Mouse (Mus musculus): ENCODE data around the gene Olfr1442. TPM values are rescaled to one million over a fixed set of nuclear protein-coding genes. Genes with fewer than 3 reads are reported as not detected.
"Not testable (repeated sequence)": the region's sequence is repeated elsewhere in the genome, so short reads cannot be mapped to it uniquely, and the experiment has no call there.

The Olfr1442 gene
- polyA plus RNA-seq, 1 experiment from 2014 or later = not detected

DNA sequence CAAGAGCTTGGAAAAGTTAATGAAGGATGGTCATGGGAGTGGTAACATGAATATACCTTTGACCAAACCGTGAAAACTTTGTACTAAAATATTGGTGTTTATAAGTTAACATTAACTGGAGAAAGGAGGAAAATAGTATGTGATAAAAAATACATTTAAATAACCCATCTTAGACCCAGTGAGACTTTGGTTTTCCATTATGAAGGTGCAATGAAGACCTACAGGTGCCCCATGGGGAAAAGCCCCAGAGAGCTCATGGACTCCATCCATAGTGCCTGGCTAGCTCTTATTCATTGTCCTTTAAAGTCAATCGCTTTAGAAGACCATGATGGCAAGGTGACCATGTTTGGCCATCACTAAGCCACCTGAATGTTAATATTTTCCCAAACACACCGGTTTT is 7.6 kb downstream of the Olfr1442 start, which contains the start of gene Olfr1443:
Gene Olfr1443, plus strand, starts transcription at position 301 of the 400 bp plus-strand sequence.
- Histone ChIP-seq H3K4me1 (ENCODE audit: control insufficient read depth, insufficient read depth, low read length) (no peaks in the 10 kb centered on the region), H3K4me2 (replicated peaks; ENCODE audit: low read depth, low read length) (no peak within 1 kb of the TSS), H3K36me3 (ENCODE audit: control insufficient read depth, insufficient read depth, low read length) (no peaks in the 10 kb centered on the region), H3K27ac (ENCODE audit: low read depth, low read length) (no peak within 1 kb of the TSS), H3K27me3 (ENCODE audit: control insufficient read depth, insufficient read depth, low read length) (no peaks in the 10 kb centered on the region), H3K9ac (ENCODE audit: low read depth, low read length) (no peak within 1 kb of the TSS), H3K4me3 (ENCODE audit: low read length) (no peak within 1 kb of the TSS), H3K9me3 (ENCODE audit: control insufficient read depth, low read length) (no peaks in the 10 kb centered on the region)
- ATAC-seq (ENCODE audit: low FRiP score, low TSS enrichment) = no peak
- WGBS = 76% methylated on average over 3 of the region's 3 CpGs

- H3K27me3 ChIP-seq (ENCODE audit: control insufficient read depth, insufficient read depth, low read length) = no peaks in the 10 kb centered on the region
- H3K27ac ChIP-seq (ENCODE audit: low read depth, low read length) = no peak overlapping the region
- H3K4me2 ChIP-seq (replicated peaks; ENCODE audit: low read depth, low read length) = no peak overlapping the region
- no peak for ATAC-seq (ENCODE audit: low FRiP score, low TSS enrichment)
- H3K4me1 ChIP-seq (ENCODE audit: control insufficient read depth, insufficient read depth, low read length) = no peaks in the 10 kb centered on the region
- H3K9ac ChIP-seq (ENCODE audit: low read depth, low read length) = no peak overlapping the region
- no peaks in the 10 kb centered on the region for H3K36me3 ChIP-seq (ENCODE audit: control insufficient read depth, insufficient read depth, low read length)
- H3K9me3 ChIP-seq (ENCODE audit: control insufficient read depth, low read length) = no peaks in the 10 kb centered on the region
- H3K4me3 ChIP-seq (ENCODE audit: low read length) = no peak overlapping the region
These were observed 14.4 kb downstream of the Olfr1442 start for GRCm38 (mm10) chr19:12684638-12685037.

- H3K27ac ChIP-seq (ENCODE audit: low read depth, low read length) = no peak overlapping the region
- no peaks in the 10 kb centered on the region for H3K27me3 ChIP-seq (ENCODE audit: control insufficient read depth, insufficient read depth, low read length)
- H3K4me1 ChIP-seq (ENCODE audit: control insufficient read depth, insufficient read depth, low read length) = no peaks in the 10 kb centered on the region
- H3K9ac ChIP-seq (ENCODE audit: low read depth, low read length) = no peak overlapping the region
- H3K36me3 ChIP-seq (ENCODE audit: control insufficient read depth, insufficient read depth, low read length) = no peaks in the 10 kb centered on the region
- H3K4me2 ChIP-seq (replicated peaks; ENCODE audit: low read depth, low read length) = no peak overlapping the region
- H3K9me3 ChIP-seq (ENCODE audit: control insufficient read depth, low read length) = no peaks in the 10 kb centered on the region
- no peak overlapping the region for H3K4me3 ChIP-seq (ENCODE audit: low read length)
- no peak for ATAC-seq (ENCODE audit: low FRiP score, low TSS enrichment)
These were observed 15.0 kb downstream of the Olfr1442 start for GRCm38 (mm10) chr19:12685231-12685630.

GRCm38 (mm10) chr19:12695590-12695989 is 25.4 kb downstream of the Olfr1442 start, which contains the start of gene Keg1:
Gene Keg1, plus strand, starts transcription at chr19:12695786.
- H3K9ac ChIP-seq (ENCODE audit: low read depth, low read length) = no peak within 1 kb of the TSS
- H3K36me3 ChIP-seq (ENCODE audit: control insufficient read depth, insufficient read depth, low read length) = no peaks in the 10 kb centered on the region
- H3K4me3 ChIP-seq (ENCODE audit: low read length) = no peak within 1 kb of the TSS
- no peaks in the 10 kb centered on the region for H3K4me1 ChIP-seq (ENCODE audit: control insufficient read depth, insufficient read depth, low read length)
- H3K27me3 ChIP-seq (ENCODE audit: control insufficient read depth, insufficient read depth, low read length) = no peaks in the 10 kb centered on the region
- H3K27ac ChIP-seq (ENCODE audit: low read depth, low read length) = no peak within 1 kb of the TSS
- no peak for ATAC-seq (ENCODE audit: low FRiP score, low TSS enrichment)
- H3K9me3 ChIP-seq (ENCODE audit: control insufficient read depth, low read length) = no peaks in the 10 kb centered on the region
- WGBS = 75% methylated on average over 3 of the region's 3 CpGs
- no peak within 1 kb of the TSS for H3K4me2 ChIP-seq (replicated peaks; ENCODE audit: low read depth, low read length)

- Histone ChIP-seq H3K4me1 (ENCODE audit: control insufficient read depth, insufficient read depth, low read length) (no peaks in the 10 kb centered on the region), H3K9me3 (ENCODE audit: control insufficient read depth, low read length) (no peaks in the 10 kb centered on the region), H3K9ac (ENCODE audit: low read depth, low read length) (no peak overlapping the region), H3K4me3 (ENCODE audit: low read length) (no peak overlapping the region), H3K27me3 (ENCODE audit: control insufficient read depth, insufficient read depth, low read length) (no peaks in the 10 kb centered on the region), H3K27ac (ENCODE audit: low read depth, low read length) (no peak overlapping the region), H3K4me2 (replicated peaks; ENCODE audit: low read depth, low read length) (no peak overlapping the region), H3K36me3 (ENCODE audit: control insufficient read depth, insufficient read depth, low read length) (no peaks in the 10 kb centered on the region)
- ATAC-seq (ENCODE audit: low FRiP score, low TSS enrichment) = no peak
These were observed 26.0 kb downstream of the Olfr1442 start for GRCm38 (mm10) chr19:12696221-12696620.

DNA sequence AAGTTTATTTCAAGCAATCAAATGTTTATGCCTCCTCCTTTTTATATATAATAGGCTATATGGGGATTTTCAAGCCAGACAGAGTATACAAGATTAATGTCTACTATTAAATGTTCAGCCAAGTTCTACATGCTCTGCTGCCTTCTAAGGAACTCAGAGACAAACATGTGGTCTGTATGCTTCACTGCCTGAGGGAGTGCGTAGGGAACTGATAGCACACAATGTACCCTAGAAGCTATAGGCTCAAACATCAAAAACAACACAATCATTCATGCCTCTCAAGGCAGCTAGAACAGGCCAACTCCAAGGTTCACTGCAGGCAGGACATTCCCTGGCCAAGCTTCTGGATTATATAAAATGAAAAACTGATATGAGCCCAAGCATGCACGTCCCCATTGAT is 38.2 kb downstream of the Olfr1442 start:
- no peaks in the 10 kb centered on the region for H3K9me3 ChIP-seq (ENCODE audit: control insufficient read depth, low read length)
- ATAC-seq (ENCODE audit: low FRiP score, low TSS enrichment) = peak; percentile 77; the same call in 1 of the 2 replicates
- WGBS = 42% methylated on average over 2 of the region's 2 CpGs

GRCm38 (mm10) chr19:12708986-12709385 is 38.7 kb downstream of the Olfr1442 start:
- Histone ChIP-seq H3K4me2 (replicated peaks; ENCODE audit: low read depth, low read length) (no peak overlapping the region), H3K9me3 (ENCODE audit: control insufficient read depth, low read length) (no peaks in the 10 kb centered on the region), H3K4me1 (ENCODE audit: control insufficient read depth, insufficient read depth, low read length) (no peaks in the 10 kb centered on the region), H3K27ac (ENCODE audit: low read depth, low read length) (no peak overlapping the region), H3K4me3 (ENCODE audit: low read length) (no peak overlapping the region), H3K9ac (ENCODE audit: low read depth, low read length) (no peak overlapping the region), H3K27me3 (ENCODE audit: control insufficient read depth, insufficient read depth, low read length) (no peaks in the 10 kb centered on the region), H3K36me3 (ENCODE audit: control insufficient read depth, insufficient read depth, low read length) (no peaks in the 10 kb centered on the region)
- no peak for ATAC-seq (ENCODE audit: low FRiP score, low TSS enrichment)

More for the DNA sequence above, 38.2 kb downstream of the Olfr1442 start:
- Histone ChIP-seq H3K27me3 (ENCODE audit: control insufficient read depth, insufficient read depth, low read length) (no peaks in the 10 kb centered on the region), H3K9ac (ENCODE audit: low read depth, low read length) (no peak overlapping the region), H3K4me1 (ENCODE audit: control insufficient read depth, insufficient read depth, low read length) (no peaks in the 10 kb centered on the region), H3K4me2 (replicated peaks; ENCODE audit: low read depth, low read length) (no peak overlapping the region), H3K36me3 (ENCODE audit: control insufficient read depth, insufficient read depth, low read length) (no peaks in the 10 kb centered on the region), H3K27ac (ENCODE audit: low read depth, low read length) (no peak overlapping the region), H3K4me3 (ENCODE audit: low read length) (no peak overlapping the region)

DNA sequence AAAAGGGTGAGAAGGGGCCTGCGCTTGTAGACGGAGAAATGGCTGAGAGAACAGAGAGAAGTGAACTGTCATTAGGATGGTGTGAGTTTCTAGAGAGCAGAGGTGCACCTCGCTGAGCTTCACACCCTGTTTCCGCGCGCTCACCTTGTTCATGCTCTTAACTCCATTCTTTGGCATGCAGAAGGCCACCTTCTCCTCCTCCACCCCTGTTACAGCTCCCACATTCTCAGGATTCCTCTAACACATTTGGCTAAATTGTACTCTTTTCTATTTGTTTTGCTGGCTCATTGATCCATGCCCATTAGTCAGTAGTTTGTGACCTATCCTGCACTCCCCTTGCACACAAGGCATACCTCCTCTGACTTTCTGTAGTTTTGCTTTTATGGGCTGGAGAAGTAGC is 49.0 kb downstream of the Olfr1442 start:
- WGBS = 59% methylated on average over 6 of the region's 6 CpGs
- Histone ChIP-seq H3K27ac (ENCODE audit: low read depth, low read length) (no peak overlapping the region), H3K9ac (ENCODE audit: low read depth, low read length) (no peak overlapping the region), H3K9me3 (ENCODE audit: control insufficient read depth, low read length) (no peaks in the 10 kb centered on the region), H3K4me1 (ENCODE audit: control insufficient read depth, insufficient read depth, low read length) (no peaks in the 10 kb centered on the region), H3K36me3 (ENCODE audit: control insufficient read depth, insufficient read depth, low read length) (no peaks in the 10 kb centered on the region), H3K4me2 (replicated peaks; ENCODE audit: low read depth, low read length) (no peak overlapping the region), H3K4me3 (ENCODE audit: low read length) (no peak overlapping the region), H3K27me3 (ENCODE audit: control insufficient read depth, insufficient read depth, low read length) (no peaks in the 10 kb centered on the region)
- ATAC-seq (ENCODE audit: low FRiP score, low TSS enrichment) = no peak

DNA sequence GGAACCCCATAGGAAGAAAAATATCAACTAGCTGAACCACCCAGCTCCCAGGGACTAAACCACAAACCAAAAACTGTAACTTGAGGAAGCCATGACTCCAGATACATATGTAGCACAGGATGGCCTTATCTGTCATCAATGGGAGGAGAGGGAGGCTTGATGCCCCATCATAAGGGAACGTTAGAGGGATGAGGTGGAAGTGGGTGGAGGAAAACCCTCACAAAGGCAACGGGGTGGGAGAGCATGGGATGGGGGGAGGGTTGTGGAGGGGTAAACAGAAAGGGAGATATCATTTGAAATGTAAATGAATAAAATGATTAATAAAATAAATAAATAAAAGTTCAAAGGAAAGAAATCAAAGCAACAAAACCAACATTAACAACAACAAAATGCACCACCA is 50.2 kb downstream of the Olfr1442 start:
- H3K9ac ChIP-seq (ENCODE audit: low read depth, low read length) = no peak overlapping the region
- no peaks in the 10 kb centered on the region for H3K36me3 ChIP-seq (ENCODE audit: control insufficient read depth, insufficient read depth, low read length)
- 69% methylated on average over 2 of the region's 2 CpGs for WGBS
- no peak overlapping the region for H3K4me3 ChIP-seq (ENCODE audit: low read length)
- no peaks in the 10 kb centered on the region for H3K9me3 ChIP-seq (ENCODE audit: control insufficient read depth, low read length)
- no peak overlapping the region for H3K4me2 ChIP-seq (replicated peaks; ENCODE audit: low read depth, low read length)
- no peak overlapping the region for H3K27ac ChIP-seq (ENCODE audit: low read depth, low read length)
- ATAC-seq (ENCODE audit: low FRiP score, low TSS enrichment) = no peak
- H3K4me1 ChIP-seq (ENCODE audit: control insufficient read depth, insufficient read depth, low read length) = no peaks in the 10 kb centered on the region
- no peaks in the 10 kb centered on the region for H3K27me3 ChIP-seq (ENCODE audit: control insufficient read depth, insufficient read depth, low read length)

GRCm38 (mm10) chr19:12720919-12721318 is 50.7 kb downstream of the Olfr1442 start:
- not testable (repeated sequence) for H3K9me3 ChIP-seq (ENCODE audit: control insufficient read depth, low read length); H3K27ac ChIP-seq (ENCODE audit: low read depth, low read length); H3K4me3 ChIP-seq (ENCODE audit: low read length); H3K36me3 ChIP-seq (ENCODE audit: control insufficient read depth, insufficient read depth, low read length); H3K9ac ChIP-seq (ENCODE audit: low read depth, low read length); ATAC-seq (ENCODE audit: low FRiP score, low TSS enrichment); H3K4me1 ChIP-seq (ENCODE audit: control insufficient read depth, insufficient read depth, low read length); H3K4me2 ChIP-seq (replicated peaks; ENCODE audit: low read depth, low read length); H3K27me3 ChIP-seq (ENCODE audit: control insufficient read depth, insufficient read depth, low read length)
- 87% methylated on average over 5 of the region's 5 CpGs for WGBS

Measured in kidney, embryonic 14.5 days (tissue).